Mouse (Mus musculus): ENCODE results near the gene Elac2. TPM values are rescaled to one million over a fixed set of nuclear protein-coding genes. Genes with fewer than 3 reads are reported as not detected.

Gene Elac2
- polyA plus RNA-seq (2012; rRNA removed; ENCODE audit: low replicate concordance) = 8.5 and 10.9 TPM in 2 replicates

GRCm38 (mm10) chr11:64978720-64979488 is at the start of gene Elac2:
Elac2 (plus strand) TSS chr11:64979038.

Other genes with a start within 250 kb of the Elac2 start
- not detected in 2 replicates for gene 1700086D15Rik, start 180.9 kb downstream of the Elac2 start, polyA plus RNA-seq (2012; rRNA removed; ENCODE audit: low replicate concordance)
- gene Arhgap44, start 183.9 kb downstream of the Elac2 start, polyA plus RNA-seq (2012; rRNA removed; ENCODE audit: low replicate concordance) = 1.1 and 2.5 TPM in 2 replicates